Mouse (Mus musculus) spleen, adult 18-20 months (tissue): Measurements from ENCODE around the gene Tekt5.
A peak's percentile ranks its signal among the peaks of the same experiment; 100 is the strongest.

Experiments used
- DNase-seq, 2 experiments: peaks; one replicate each; pipeline ENCODE4 v3.0.0; 2022; ENCODE audit warnings: mixed read lengths in 2 of 2

Gene Tekt5

DNA sequence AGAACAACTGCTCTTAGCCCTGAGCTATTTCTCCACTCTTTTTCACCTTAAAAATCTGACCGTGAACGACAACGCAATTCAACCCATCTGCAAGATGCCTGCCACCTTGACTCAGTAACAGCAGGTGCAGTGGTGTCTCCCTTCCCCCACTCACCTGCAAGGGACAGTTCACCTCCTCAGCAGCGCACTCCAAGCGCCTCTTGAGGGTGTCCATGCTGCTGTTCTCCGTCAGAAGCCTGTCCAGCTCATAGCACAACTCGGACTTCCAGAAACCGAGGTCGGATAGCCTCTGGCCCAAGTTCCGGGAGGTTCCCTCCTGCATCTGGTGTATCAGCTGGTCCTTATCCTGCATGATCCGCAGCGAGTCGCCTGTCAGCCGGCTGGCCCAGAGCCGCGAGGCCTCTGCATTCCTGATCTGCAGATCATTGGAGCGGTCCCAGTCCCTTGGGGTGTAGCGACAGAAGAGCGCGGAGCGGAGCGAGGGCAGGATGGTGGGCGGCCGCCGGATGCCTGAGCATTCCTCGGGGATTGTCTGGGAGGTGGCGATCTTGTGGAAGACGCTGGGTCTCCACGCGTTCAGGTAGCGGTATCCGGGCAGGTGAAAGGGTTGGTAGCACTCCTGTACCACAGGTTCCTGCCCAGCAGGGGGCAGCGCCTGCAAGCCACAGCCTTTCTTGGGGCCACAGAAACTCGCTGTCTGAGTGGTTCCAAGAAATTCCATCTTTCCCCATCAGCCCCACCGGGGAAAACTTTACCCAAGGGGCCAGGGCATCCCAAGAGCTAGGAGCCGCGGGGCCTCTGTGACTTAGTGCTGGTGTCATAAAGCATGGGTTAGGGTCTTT, at the start of gene Tekt5:
Tekt5 (minus strand) TSS at position 792 of the 842 bp plus-strand sequence.
- DNase-seq, result peak in 1 of 2 experiments; percentile 57

GRCm38 (mm10) chr16:10443723-10444122, 48.4 kb upstream of the Tekt5 start:
- no peak for DNase-seq

- no peak for DNase-seq
These were observed 46.5 kb upstream of the Tekt5 start for GRCm38 (mm10) chr16:10441761-10442160.

- DNase-seq, result no peak
These were observed 46.0 kb upstream of the Tekt5 start for GRCm38 (mm10) chr16:10441328-10441727.

GRCm38 (mm10) chr16:10438055-10438454, 42.8 kb upstream of the Tekt5 start:
- no peak for DNase-seq

DNA sequence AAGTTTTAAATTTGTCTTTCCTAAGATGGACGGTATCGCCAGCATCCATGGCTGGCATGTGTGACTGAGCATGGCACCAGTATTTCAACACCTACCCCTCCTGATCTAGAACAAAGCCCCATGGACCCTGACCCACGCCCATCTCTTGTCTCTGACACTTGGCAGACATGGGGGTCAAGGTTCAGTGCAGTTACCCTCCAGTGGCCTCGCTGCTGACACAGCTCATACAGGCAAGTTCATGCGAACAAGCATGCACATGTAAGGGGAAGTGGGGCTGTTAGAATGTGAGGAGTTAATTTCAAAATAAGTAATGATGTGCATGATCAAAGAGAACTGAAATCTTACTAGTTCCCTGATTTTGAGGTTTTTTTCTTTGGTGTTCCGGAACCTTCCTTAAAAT, 40.9 kb upstream of the Tekt5 start:
- no peak for DNase-seq

GRCm38 (mm10) chr16:10433344-10433743, 38.1 kb upstream of the Tekt5 start:
- DNase-seq, result no peak

DNA sequence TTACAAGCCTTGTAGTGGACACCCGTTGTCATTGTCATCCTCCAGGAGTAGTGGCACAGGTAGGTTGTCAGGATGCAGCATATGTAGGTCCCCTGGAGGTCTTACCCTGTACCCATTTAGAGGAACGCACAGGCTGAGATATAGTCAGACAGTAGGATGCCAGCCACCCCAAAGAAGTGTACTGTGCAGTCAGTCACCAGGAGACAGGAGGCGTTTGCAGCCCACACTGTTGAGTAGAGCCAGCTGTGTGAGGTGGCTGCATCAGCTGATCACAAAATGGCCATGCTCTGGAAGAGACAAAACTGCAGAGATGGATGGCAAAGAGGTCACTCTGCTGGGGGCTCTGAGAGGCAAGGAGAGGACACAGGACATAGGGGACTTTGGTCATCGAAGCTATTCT, 37.1 kb upstream of the Tekt5 start:
- DNase-seq, result no peak

DNA sequence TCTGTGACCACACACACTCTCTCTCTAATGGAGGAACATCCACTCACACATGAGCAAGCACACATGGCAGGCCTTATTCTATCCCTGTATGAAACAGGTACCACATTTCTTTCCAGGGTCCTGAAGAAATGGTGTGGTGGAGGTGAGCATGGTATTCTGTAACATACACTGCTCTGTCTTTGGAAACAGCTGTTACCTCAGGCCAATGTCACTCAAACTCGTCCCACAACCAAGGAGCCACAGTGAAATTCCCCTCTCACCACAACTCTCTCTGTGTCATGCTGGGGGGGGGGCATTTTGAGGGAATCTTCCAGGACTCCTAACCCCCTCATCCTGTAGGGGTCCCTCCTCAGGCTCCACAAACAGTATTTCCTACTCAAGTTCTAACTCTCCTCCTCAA, 36.6 kb upstream of the Tekt5 start:
- DNase-seq, result no peak

GRCm38 (mm10) chr16:10420447-10421054, 25.3 kb upstream of the Tekt5 start:
- no peak for DNase-seq

DNA sequence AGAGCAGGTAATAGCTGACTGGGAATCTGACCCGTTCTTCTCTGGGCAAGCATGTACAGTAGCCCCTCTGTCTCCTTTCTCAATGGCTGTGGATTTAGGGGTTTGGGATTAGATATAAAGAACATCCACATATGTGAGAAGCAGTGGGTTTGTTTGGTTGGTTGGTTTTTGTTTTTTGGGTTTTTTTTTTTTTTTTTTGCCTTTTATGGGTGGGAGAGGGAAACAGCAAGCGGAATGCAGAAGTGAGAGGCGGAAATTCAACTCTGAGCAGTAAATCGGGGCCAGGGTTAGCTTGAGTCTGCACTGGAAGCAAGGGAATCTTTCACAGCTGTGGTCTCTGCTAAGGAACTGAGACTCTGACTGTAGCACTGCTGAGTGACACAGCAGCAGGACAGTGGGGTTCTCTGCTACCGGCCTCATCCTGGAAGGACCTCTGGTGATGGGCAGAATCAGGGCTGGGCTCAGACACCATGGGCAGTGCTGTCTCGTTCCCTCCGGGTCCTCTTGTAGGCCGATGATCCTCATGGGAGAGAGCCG, 22.5 kb upstream of the Tekt5 start:
- no peak for DNase-seq

GRCm38 (mm10) chr16:10416866-10417265, 21.6 kb upstream of the Tekt5 start:
- no peak for DNase-seq

DNA sequence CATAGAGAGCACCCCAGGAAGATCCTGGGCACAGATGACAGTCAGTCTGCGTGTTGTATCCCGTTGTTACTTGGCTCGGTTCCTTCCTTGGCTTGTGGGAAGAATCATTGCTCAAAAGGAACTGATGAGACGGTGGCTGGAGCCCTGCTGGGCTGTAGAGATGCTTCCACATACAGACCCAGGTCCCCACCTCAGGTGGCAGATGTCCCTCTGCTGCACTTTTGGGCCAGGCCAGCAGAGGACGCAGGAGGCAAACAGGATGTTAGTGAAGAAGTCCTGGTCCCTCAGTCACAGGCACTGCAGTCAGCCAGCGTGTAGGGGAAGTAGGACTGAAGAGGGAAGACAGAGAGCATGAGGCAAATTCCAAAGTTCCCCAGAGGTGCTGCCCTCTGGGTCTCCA, 20.7 kb upstream of the Tekt5 start:
- DNase-seq, result peak; percentile 72 to 80

DNA sequence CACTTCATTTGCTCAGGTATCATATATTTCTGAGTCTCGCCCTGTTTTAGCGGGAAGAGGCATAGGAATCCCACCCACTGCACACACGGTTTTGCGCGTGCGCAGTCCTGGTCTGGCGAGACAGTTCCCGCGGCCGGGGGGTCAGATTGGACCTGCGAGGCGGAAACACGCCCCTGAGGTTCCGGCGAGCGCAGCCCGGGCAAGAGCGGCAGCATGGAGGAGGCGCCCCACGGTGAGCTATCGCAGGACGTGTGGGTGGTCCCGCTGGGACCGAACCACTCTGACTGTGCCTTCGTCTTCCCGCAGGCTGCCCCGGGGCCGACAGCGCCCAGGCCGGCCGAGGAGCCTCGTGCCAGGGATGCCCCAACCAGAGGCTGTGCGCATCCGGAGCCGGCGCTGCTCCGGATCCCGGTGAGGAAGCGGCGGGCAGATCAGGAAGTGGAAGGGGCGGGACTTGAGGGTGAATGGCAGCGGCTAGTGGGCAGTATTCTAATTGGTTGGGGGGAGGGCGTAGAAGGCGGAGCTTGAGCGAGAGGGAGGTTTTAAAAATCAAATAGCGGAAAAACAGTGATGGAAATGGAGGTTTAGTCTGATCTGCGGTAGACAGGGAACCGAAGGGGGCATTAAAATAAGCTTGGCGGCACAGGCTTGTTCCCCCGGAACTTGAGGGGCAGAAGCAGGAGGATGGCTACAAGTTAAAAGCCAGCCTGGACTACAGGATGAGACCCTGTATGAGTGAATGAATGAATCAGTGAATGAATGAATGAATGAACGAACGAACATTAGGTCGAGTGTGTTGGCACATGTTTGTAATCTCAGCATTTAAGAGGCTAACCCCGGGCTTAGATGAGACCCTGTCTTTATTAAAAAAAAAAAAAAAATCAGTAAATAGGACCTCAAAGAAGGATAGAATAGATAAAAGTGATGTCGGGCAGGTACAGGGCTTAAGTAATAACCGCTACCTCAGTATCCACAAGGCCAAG, 16.8 kb upstream of the Tekt5 start, which contains the start of gene Nubp1:
Nubp1 (plus strand) TSS at position 185 of the 983 bp plus-strand sequence.
- peak; percentile 87 to 90 for DNase-seq

GRCm38 (mm10) chr16:10399160-10399559, 3.9 kb upstream of the Tekt5 start:
- peak; percentile 62 to 87 for DNase-seq

- DNase-seq, result no peak
These were observed 3.5 kb upstream of the Tekt5 start for GRCm38 (mm10) chr16:10398755-10399154.

DNA sequence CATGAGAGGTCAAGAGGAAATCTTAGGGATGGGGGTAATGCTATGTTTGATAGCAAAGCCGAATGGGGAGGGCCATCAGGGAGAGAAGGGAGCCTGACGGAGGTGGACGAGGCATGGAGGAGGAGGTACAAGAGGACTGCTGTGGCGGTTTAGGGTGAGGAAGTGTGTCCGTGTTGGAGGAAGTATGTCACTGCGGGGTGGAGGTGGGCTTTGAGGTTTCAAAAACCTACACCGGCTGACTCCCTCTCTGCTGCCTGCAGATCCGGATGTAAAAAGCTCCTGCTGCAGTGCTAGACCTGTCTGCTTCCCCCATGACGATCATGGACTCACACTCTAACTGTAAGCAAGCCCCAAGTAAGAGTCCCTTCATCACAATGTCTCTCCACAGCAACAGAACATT, 2.7 kb downstream of the Tekt5 start:
- no peak for DNase-seq

GRCm38 (mm10) chr16:10388634-10389365, 6.5 kb downstream of the Tekt5 start:
- no peak for DNase-seq

- no peak for DNase-seq
These were observed 10.0 kb downstream of the Tekt5 start for GRCm38 (mm10) chr16:10385261-10385660.

- no peak for DNase-seq
These were observed 10.7 kb downstream of the Tekt5 start for GRCm38 (mm10) chr16:10384544-10384943.

DNA sequence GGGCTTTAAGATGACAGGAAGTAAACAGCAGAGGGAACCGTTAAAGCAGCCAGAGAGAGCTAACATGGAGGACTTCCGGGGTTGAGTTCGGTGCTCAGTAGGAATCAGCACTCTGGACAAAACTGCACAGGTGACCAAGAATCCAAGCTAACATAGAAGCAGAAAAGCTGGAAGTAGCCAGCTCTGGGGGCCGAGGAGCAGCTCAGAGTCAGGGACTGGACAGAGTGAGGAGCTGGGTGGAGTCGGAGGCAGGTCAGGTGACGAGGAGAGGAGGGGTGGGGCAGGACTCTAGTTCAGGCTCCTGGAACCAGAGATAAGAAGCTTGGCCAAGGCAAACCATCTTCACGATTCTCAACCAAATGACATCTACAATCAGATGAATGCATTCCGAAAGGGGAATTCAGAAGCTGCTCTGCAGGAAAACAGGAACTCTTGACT, 11.2 kb downstream of the Tekt5 start:
- DNase-seq, result peak; percentile 21 to 50

GRCm38 (mm10) chr16:10379531-10379930, 15.8 kb downstream of the Tekt5 start:
- DNase-seq, result no peak
